Mouse (Mus musculus): Measurements from ENCODE around the gene Tnrc6b.

GRCm38 (mm10) chr15:80735300-80735699 lies 24.2 kb downstream of the Tnrc6b start:
- no peak for TF ChIP-seq POLR2A (IDR thresholded peaks at IDR 0.05; ENCODE audit: insufficient read length, low read depth)
- TF ChIP-seq TCF12 (IDR thresholded peaks at IDR 0.05; ENCODE audit: insufficient read depth, poor library complexity, severe bottlenecking) = no peak
